Mouse (Mus musculus) adrenal gland, adult (tissue): ENCODE results near the gene Ms4a18.

Source experiments
- DNase-seq, 2 experiments: peaks; one replicate each; pipeline ENCODE4 v3.0.0; 2022 to 2023; ENCODE audit warnings: low spot score in 1 of 2; ENCODE audit not compliant: inconsistent age in 2 of 2

Ms4a18 gene

DNA sequence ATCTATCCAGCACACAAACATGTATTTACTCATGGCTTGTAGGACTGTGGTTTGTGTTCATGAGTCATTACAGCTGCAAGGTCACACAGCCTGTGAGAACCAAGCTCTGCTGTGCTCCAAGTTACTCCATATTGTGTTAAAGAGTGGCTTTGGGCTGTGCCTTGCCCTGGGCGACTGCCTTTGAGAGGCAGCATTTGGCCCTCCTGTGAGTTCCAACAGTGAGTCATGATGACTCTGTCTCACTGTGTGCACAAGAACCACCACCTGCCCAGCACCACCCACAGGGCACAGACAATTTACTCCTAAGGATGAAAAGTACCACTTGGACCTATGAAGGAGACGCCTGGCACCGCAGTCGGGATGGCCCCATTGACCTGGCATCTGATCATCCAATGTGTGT is 31.9 kb downstream of the Ms4a18 start:
- peak; percentile 47 to 73 for DNase-seq

DNA sequence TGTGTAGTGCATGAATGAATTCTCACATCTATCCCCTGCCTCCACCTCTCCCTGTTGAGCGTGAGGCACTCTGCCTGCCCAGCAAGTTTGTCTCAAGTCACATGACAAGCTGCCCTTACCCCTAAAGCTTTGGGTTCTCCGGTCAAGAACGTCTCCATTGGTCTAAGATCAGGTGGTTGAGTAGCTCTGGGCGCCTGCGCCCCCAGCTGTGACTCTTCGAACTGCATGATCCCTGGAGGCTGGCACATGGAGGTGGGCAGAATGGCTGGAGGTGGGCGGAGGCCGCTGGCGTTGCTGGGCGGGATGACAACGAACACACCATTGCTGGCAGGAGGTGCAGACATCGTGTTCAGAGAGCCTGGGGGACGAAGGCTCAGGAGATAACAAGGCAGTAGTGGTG is 33.3 kb downstream of the Ms4a18 start:
- no peak for DNase-seq

DNA sequence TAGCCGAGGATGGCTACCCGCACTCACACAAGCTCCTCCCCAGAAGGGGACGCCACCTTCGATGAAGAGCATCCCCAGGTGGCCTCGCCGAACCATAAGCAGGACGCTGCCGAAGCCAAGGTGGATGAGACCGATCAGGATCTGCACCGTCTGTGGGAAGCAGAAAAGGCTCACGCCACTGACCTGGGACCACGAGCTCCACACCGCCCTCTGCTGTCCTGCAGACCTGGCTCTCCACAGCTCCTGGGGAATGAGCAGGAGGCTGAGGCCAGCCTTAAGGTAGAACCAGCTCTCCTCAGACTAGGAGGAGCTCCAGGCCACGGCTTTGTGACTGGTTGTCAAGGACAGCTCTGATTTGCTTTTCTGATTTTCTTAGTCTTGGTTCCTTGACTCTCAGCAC is 34.7 kb downstream of the Ms4a18 start:
- DNase-seq, result peak; percentile 42 to 79

DNA sequence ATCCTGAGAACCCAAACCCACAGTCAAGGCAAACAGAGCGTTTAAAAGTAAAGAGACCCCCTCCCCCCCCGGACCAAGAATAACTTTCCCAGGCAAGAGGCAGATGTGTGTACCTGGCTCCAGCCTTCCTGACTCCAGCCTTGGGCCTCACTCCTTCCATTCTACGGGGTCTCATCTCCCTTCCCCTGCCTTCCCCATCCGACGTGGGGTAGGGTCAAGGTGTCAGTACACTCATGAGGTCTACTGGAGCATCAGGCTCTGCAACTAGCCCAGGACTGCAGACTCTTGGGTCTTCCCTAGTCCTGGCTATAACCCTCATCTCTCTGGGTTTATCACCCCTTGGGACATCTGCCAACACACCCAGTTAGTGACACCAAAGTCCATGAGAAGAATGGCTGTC is 37.6 kb downstream of the Ms4a18 start:
- no peak for DNase-seq

GRCm38 (mm10) chr19:10979184-10980168 is 38.4 kb downstream of the Ms4a18 start:
- DNase-seq, result peak; percentile 72 to 89

DNA sequence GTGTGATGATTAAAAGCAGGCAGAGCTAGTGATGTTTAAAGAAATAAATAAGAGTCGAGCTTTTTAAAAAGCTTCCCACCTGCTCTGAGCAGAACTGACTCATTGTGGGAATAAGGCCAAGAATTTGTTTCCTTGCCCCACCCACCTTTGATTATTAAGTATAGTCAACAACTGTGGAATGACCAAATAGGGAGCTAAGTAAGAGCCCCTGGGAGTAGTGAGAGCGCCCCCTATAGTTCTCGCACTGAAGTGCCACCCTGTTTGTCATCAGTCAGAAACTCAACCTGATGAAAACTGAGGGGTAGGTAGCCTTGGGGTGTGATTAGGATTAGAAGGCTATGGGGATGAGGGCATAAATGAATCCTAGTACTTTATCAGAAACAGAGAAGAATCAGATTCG is 41.5 kb downstream of the Ms4a18 start:
- peak in 1 of 2 experiments; percentile 81 for DNase-seq

GRCm38 (mm10) chr19:10975187-10975586 is 42.6 kb downstream of the Ms4a18 start:
- no peak for DNase-seq

- peak in 1 of 2 experiments; percentile 67 for DNase-seq
Observed at GRCm38 (mm10) chr19:10974238-10974865, 43.5 kb downstream of the Ms4a18 start, which contains the start of gene Ms4a10. Gene Ms4a10 (minus strand): TSS chr19:10974670.

DNA sequence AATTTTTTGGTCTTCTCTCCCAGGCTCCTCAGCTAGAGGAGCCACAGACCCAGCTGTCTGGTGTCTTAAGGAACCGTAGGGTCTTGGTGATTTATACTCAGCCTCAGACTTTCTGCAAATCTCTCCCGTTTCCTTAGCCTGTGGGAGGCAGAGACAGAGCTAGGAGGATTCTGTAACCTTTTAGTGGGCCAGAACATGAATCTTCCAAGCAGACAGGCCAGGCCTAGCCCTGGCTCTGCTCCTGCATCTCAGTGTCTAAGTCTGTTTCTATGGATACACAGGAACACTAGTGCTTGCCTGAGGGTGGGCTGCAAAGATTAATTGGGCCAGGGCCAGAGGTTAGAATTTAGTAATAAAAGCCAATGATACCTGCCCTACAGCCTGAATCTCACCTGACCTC is 44.6 kb downstream of the Ms4a18 start:
- no peak for DNase-seq

GRCm38 (mm10) chr19:10972660-10973059 is 45.2 kb downstream of the Ms4a18 start:
- DNase-seq, result no peak

- DNase-seq, result no peak
Observed at GRCm38 (mm10) chr19:10970457-10970856, 47.4 kb downstream of the Ms4a18 start.

GRCm38 (mm10) chr19:10968578-10968977 is 49.3 kb downstream of the Ms4a18 start:
- peak; percentile 87 to 96 for DNase-seq

DNA sequence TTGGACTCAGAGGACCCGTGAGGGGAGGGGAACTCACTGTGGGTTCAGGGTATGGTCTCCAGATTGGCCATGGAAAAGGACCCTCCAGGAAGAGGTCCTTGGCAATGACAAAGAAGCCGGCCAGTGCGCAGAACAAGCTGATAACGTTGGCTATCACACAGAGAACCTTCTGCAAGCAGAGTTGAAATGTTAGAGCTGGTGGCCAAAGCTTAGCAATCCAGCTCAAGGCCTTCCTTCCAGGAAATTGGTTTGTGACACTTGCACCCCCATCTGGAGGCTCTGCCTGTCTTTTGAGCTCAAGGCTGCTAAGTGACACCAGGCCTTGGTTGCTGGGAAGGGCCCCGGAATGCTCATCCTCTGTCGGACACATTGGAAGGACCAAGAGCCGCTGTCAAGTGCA is 52.1 kb downstream of the Ms4a18 start:
- peak; percentile 64 to 91 for DNase-seq

- no peak for DNase-seq
Observed at GRCm38 (mm10) chr19:10959978-10960346, 57.9 kb downstream of the Ms4a18 start.

- peak; percentile 28 to 91 for DNase-seq
Observed at GRCm38 (mm10) chr19:10959085-10959977, 58.5 kb downstream of the Ms4a18 start.

DNA sequence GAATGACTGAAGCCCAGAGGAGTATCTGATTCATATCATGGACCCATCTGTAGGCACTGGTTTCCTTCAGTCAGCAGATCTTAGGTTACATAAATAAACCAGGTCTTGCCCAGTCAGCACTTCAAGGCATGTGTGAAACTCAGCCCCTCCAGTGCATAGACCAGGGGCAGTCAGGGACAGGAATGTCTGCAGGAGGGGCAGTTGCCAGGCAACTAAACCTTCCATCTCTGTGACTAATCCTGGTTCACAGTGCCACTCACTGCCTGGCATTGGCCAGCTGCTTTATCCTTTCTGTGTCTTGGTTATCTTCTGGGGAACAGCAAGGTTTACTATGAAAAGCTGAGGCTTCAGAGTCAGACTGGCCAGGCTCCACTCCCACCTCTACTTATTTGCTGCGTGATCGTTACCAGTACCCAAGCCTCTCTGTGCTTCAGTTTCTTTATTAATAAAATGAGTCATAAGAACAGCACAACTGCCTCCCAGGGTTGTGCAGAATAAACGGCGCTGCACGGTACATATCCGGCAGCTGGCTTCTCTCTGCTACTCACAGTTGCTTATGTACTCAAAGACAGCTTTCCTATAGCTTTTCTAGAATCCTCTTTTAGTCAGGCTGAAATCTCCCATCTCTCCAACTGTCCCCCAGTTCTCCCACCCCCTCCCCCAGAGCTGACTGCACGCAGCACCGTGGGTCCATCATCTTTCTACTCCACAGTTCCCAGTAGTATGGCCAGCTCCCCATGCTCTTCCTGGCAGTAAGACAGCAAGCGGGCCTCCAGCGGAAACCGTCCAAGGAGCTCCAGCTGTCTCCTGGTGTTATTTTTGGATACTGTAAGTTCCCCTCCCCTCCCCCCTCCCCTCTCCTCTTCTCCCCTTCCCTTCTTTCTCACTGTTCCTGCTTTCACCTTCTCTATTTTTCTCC is 65.6 kb downstream of the Ms4a18 start:
- peak; percentile 10 to 68 for DNase-seq

DNA sequence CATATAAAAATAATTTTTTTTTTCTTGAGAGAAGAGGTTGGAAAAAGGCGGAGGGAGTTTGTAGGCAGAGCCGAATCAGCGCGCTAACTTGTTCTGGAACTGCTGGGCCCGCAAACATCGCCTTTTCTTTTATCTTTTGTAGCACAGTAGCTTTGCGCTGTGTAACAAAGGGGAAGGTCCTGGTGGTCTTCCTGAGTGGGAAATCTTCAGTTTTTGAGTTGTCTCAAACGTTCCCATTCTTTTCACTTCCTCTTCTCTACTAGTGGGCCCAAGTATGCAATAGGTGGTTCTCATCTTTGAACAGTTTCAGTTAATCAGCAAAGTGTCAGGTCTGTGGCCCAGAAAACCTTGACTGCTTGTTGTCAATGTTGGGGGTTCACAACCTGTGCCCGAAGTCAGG is 68.3 kb downstream of the Ms4a18 start:
- DNase-seq, result peak in 1 of 2 experiments; percentile 7

DNA sequence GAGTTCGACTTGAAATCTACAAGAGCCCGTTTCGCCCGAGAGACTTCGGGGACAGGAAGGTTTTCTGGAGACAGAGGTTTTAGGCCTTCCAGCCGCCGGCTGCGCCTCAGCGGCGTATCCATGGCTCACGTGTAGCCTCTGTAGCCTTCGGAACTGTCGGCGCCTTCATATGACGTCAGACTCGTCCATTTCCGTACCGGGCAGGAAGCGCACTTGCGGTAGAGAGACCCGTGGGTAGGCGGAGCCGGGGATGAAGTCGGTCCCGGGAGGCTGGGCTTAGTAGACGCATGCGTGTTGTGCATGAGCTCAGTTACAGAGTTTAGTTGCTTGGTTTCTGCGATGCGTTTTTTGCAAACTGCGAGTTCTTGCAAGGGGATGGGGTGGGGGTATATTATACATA is 68.7 kb downstream of the Ms4a18 start, which contains the start of gene Ccdc86:
Ccdc86 (minus strand) TSS at position 155 of the 400 bp plus-strand sequence.
- peak; percentile 96 to 98 for DNase-seq

- peak; percentile 34 to 68 for DNase-seq
Observed at GRCm38 (mm10) chr19:10948416-10948815, 69.4 kb downstream of the Ms4a18 start.

GRCm38 (mm10) chr19:10947219-10947618 is 70.6 kb downstream of the Ms4a18 start:
- no peak for DNase-seq
